Mouse (Mus musculus) bone marrow macrophage, adult 2 months (primary cell): ENCODE data around the gene Ankib1.
"Not testable (repeated sequence)": the region's sequence is repeated elsewhere in the genome, so short reads cannot be mapped to it uniquely, and the experiment has no call there.

Experiments used
- CTCF ChIP-seq: IDR thresholded peaks from 2 replicates; pipeline ENCODE4 v1.5.1; 2012; ENCODE audit warnings: low read depth, mild to moderate bottlenecking, low read length, moderate library complexity
- POLR2A ChIP-seq: IDR thresholded peaks from 2 replicates; pipeline ENCODE4 v1.6.1; 2012; ENCODE audit warnings: mild to moderate bottlenecking, low read depth, low read length, borderline replicate concordance

DNA sequence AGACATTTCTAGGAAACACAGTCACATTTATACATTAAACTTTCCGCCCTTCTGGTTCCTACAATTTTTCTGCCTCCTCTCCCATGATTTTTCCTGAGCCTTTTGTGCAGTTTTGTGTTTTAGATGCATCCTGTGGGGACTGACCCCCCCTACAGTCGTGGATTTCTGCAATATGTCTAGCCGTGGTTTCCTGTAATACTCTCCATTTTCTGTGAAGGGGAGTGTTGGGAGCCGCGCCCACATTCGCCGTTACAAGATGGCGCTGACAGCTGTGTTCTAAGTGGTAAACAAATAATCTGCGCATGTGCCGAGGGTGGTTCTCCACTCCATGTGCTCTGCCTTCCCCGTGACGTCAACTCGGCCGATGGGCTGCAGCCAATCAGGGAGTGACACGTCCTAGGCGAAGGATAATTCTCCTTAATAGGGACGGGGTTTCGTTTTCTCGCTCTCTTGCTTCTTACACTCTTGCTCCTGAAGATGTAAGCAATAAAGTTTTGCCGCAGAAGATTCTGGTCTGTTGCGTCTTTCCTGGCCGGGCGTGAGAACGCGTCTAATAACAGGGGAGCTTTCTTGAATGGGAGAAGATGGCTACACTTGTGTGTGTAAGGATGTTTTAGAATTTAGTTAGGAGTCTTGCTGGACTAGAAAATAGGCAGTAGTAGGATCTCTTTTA is 149.7 kb downstream of the Ankib1 start:
- TF ChIP-seq CTCF, POLR2A: not testable (repeated sequence)
